Mouse (Mus musculus) CH12.LX (cell line): ENCODE results near the gene Ppm1l.

ENCODE experiments used
- BHLHE40 ChIP-seq: IDR thresholded peaks from 2 replicates; pipeline ENCODE4 v1.6.1; 2011; ENCODE audit warnings: mild to moderate bottlenecking, low read depth, low read length, improper control_type of control experiment
- CTCF ChIP-seq, 2 experiments: IDR thresholded peaks in 1 of 2; conservative IDR thresholded peaks in 1 of 2; 2 replicates each; pipeline ENCODE4 v1.5.1; 2011 to 2012; ENCODE audit warnings: low read depth in 2 of 2, low read length in 2 of 2, improper control_type of control experiment in 1 of 2, inconsistent platforms in 1 of 2, mild to moderate bottlenecking in 1 of 2, moderate library complexity in 1 of 2
- ETS1 ChIP-seq: conservative IDR thresholded peaks from 2 replicates; pipeline ENCODE4 v1.6.1; 2012; ENCODE audit warnings: low read depth, mild to moderate bottlenecking, inconsistent platforms, low read length, improper control_type of control experiment, moderate library complexity
- GABPA ChIP-seq: IDR thresholded peaks from 2 replicates; pipeline ENCODE4 v1.6.1; 2012; ENCODE audit warnings: low read depth, low read length, improper control_type of control experiment, inconsistent platforms; ENCODE audit not compliant: insufficient replicate concordance
- MXI1 ChIP-seq: IDR thresholded peaks from 2 replicates; pipeline ENCODE4 v1.6.1; 2011; ENCODE audit warnings: mild to moderate bottlenecking, low read depth, low read length, improper control_type of control experiment
- POLR2A ChIP-seq: IDR thresholded peaks from 2 replicates; pipeline ENCODE4 v1.6.1; 2011; ENCODE audit warnings: low read depth, mild to moderate bottlenecking, improper control_type of control experiment, low read length
- USF2 ChIP-seq: conservative IDR thresholded peaks from 2 replicates; pipeline ENCODE4 v1.6.1; 2011; ENCODE audit warnings: low read depth, low read length, improper control_type of control experiment
- ZNF384 ChIP-seq: IDR thresholded peaks from 2 replicates; pipeline ENCODE4 v1.6.1; 2012; ENCODE audit warnings: low read depth, low read length, improper control_type of control experiment, inconsistent platforms

DNA sequence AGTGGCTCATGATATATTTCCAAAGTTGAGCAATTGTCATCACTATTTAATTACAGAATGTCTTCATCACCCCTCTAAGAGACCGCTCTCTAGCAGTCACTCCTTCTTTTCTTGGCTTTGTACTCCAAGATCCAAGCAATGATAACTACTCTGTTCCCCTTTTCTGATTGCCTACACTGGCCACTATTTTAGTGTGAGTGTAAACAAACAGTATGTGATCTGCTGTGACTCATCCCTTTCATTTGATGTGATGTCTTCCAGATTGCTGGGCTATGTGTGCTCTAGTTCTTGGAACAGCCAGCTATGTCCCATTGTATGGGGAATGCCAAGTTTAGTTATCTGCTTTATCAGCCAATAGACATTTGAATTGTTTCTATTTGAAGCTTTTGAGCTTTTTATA is 210.7 kb downstream of the Ppm1l start:
- TF ChIP-seq GABPA (no peak), USF2 (no peak), MXI1 (no peak), ETS1 (no peak), CTCF (conservative IDR thresholded peaks at IDR 0.05 in 1 of 2, IDR thresholded peaks at IDR 0.05 in 1 of 2; ENCODE audit: low read depth in 2 of 2, low read length in 2 of 2) (no peak), POLR2A (no peak), ZNF384 (no peak), BHLHE40 (no peak)
